Mouse (Mus musculus): ENCODE measurements around the gene Frmd5.

The Frmd5 gene

DNA sequence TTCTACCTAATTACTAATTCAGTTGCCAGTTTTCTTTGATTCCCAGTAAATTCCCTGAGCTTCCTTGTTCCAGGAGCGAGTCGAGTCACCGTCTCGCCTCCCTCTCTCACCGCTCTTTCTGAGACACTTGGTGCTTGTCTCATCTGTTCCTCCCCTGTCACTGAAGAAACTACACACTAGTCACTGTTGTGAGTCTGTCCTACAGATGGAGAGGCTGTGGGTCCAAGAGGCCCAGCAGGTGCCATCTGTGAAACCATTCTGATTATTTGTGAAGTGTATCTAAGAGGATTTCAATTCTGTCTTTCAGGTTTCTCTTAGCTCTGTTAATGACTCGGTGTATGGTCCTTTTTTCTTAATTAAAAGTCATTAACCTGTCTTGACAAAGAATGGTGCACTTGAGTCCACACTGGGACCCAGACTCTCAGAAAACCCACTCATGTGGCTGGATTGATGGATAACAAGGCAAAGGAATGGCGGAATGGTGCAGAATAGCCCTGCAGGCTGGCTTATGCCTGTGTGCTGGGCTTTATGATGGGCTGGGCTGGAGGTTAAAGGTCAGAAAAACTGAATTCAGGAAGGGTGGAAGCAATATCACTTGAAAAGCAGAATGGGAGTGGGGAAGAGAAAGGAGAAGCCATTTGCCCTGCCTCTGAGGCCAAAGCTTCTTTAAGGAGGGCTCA is 186.2 kb downstream of the Frmd5 start:
- DNase-seq (ENCODE audit: low spot score) = no peak

GRCm38 (mm10) chr2:121615199-121615559 is 191.7 kb downstream of the Frmd5 start:
- peak; percentile 40 for DNase-seq (ENCODE audit: low spot score)

- no peak for DNase-seq (ENCODE audit: low spot score)
Measured at GRCm38 (mm10) chr2:121614483-121615198, 192.2 kb downstream of the Frmd5 start.

DNA sequence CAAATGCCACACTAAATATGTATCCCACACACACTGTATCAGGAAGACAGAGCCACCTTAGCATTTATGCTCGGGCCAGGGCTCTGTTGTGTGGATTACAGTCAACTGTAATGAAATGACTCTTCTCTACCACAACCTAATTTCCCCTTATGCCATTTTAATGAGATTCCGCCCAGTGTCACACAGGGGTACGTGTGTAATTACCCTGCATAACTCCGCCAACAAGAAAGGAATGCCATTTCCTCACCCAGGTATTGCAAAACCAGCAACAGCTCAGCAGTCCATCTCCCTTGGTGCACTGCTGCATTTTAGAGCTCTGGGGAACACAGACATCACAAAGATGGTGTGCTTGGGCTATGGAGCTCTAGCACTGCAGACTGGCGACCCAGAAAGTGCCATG is 194.8 kb downstream of the Frmd5 start:
- no peak for DNase-seq (ENCODE audit: low spot score)

GRCm38 (mm10) chr2:121610008-121610884 is 196.6 kb downstream of the Frmd5 start:
- no peak for DNase-seq (ENCODE audit: low spot score)

DNA sequence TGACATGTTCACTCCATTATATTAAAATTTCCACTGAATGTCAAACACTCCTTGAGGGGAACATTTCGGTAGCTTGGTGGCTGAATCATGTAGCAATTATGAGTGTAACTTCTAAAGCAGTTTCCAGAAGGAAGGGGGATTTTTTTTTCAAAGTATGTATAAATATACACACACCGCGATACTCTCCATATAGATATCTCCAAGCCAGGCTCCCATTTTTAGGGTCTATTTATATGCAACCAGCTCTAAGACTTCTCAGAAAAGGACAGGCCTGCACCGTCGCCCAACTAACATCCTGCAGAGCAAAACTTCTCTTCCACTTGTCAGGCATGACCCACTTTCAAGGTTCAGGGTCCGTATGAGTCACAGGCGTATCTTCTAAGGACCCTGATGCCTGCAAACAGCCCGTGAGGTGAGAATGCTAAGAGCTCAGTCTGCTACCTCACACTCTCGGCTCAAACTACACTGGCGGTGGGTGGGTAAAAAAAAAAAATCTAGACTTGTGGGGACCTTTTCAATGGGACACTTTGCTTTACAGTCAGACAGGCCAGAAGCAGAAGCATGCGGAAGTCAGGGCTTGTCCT is 197.7 kb downstream of the Frmd5 start:
- no peak for DNase-seq (ENCODE audit: low spot score)

DNA sequence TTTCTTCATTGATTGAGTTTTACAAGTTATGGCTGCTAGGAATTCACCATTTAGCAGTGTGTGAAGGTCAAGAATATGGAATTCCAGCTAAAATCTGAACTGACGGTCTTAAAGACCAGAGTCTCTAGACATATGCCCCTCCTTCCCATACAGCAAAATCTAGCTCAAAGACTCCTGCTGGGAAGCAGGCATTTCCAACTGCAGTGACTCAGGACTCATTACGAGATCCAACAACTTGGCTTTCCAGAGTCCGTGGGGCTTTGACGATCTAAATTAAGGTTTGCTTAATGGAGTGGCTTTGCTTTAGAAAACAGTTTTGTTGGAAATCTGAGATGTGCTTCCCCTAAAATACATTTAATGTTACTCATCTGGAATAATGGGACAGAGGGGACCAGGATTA is 204.5 kb downstream of the Frmd5 start:
- no peak for DNase-seq (ENCODE audit: low spot score)

DNA sequence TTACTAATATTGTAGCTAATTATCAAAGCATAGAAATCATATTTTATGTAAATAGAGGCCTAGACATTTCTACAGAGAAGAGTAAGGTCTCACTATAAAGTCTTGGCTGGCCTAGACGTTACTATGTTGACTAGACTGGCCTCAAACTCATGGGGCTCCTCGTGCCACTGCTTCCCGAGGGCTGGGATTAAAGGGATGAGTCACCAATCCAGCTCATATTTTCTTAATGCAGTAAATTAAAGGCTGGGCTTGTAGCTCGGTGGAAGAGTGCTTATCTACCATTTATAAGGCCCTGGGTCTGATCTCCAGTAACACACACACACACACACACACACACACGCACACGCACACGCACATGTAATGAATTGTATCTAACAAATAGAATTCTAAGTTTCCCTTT is 205.3 kb downstream of the Frmd5 start:
- DNase-seq (ENCODE audit: low spot score) = no peak

DNA sequence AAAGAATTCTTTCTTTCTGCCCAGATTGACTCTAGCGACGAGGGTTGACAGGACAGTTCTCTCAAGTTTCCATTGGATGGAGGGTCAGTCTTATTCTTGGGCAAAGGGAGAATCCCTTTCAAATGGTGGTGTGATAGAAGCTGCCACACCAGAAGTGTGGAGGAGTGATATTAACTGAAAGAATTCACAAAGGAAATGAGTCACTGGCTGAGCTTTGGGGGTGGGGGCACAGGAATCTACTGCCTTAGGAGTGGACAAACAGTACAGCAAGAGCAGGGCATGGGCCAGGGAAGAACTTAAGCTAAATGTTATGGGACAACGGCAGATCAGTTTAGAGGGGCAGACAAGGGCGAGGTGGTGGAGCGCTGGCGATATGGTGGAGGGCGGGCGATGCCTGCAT is 206.2 kb downstream of the Frmd5 start:
- no peak for DNase-seq (ENCODE audit: low spot score)

GRCm38 (mm10) chr2:121598249-121598648 is 208.6 kb downstream of the Frmd5 start:
- DNase-seq (ENCODE audit: low spot score) = no peak

GRCm38 (mm10) chr2:121596621-121597020 is 210.3 kb downstream of the Frmd5 start:
- no peak for DNase-seq (ENCODE audit: low spot score)

DNA sequence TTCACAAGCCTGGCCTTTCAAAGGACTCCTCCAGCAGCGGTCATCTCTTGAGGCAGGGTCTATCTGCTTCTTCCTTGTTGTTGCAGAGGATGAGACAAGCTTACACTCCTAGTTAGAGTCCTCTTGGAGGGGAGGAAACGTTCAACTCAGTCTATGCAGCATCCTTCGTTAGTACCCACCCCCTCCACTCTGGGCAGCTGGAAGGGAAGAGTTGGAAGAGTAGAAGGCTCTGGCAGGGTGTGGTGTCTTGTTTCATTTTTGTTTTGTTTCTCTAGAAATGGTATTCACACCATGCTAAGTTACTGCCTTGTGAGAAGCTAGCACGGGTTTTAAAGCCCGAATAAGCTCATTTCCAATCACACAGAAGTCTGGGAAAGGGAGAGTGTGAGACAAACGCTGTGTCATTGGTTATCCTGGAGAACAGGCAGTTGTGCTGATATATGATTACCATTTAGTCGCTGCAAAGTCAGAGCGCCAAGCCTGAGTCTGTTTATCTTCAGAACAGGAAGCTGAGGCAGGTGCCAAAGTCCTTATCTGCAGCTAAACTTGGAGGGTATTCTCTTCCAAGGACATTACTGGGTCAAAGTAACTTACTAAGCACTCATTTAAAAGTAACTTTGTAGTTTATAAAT is 212.1 kb downstream of the Frmd5 start:
- DNase-seq (ENCODE audit: low spot score) = no peak

DNA sequence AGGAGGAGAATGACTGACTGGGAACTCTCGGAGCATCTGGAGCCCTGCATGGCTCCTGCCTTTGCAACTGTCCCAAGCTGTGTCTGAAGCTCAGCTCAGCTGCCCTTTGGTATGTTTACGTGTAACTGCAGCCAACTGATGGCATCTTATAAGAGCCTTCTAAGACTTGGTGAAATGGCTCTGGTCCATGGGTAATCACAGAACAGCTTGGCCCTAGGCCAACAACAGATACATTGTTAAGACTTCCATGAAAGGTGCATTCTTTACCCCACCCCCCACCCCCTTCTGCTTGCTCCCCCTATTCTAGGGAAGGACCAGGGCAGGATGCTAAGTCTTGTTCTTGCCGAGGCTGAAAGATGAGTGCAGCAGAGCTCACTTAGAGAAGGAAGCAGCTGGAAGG is 212.8 kb downstream of the Frmd5 start:
- DNase-seq (ENCODE audit: low spot score) = no peak

DNA sequence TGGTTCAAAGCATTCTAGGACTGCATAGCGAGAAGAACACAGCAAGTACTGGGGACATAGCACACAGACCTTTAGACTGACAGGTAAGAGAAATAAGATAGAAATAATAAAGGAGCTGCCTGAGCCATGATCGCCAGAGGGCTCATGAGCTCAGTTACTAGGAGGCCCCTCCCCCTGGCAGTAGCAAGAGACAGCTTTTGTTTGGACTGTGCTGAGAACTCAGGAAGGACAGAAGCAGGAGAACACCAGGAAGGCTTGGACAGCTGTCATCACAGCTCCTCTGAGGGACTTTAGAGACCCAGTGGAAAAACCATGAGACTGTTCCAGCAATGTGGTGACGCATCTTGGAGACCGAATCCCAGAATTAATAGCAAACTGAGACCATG is 218.6 kb downstream of the Frmd5 start:
- no peak for DNase-seq (ENCODE audit: low spot score)

- no peak for DNase-seq (ENCODE audit: low spot score)
Measured at GRCm38 (mm10) chr2:121587523-121588308, 219.2 kb downstream of the Frmd5 start.

DNA sequence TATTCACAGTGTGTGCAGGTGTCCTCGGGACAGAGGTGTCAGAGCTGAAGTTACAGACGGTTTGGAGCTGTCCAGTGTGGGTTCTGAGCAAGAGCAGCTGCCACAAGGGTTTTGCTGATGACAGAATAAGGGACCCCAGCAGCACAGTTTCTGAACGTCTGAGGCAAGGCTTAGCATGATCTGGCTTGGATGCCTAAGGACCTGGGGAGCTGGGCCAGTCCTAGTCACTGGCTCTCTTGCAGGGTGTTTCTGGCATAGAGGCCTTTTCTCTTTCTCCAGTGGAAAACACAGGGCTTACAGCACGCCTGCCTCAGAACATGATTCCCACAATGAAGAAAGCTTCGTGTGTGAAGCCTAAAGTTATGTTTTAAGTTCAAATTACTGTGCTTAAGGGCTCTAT is 222.2 kb downstream of the Frmd5 start:
- no peak for DNase-seq (ENCODE audit: low spot score)

- DNase-seq (ENCODE audit: low spot score) = no peak
Measured at GRCm38 (mm10) chr2:121583468-121584116, 223.3 kb downstream of the Frmd5 start.

- DNase-seq (ENCODE audit: low spot score) = no peak
Measured at GRCm38 (mm10) chr2:121582809-121583376, 224.0 kb downstream of the Frmd5 start.

GRCm38 (mm10) chr2:121575741-121576201 is 231.1 kb downstream of the Frmd5 start:
- DNase-seq (ENCODE audit: low spot score) = no peak

- no peak for DNase-seq (ENCODE audit: low spot score)
Measured at GRCm38 (mm10) chr2:121574066-121574630, 232.7 kb downstream of the Frmd5 start.

Measured in left cerebral cortex, adult 11 months (tissue).